In genomic region chr17:34585121-34585520, GRCm38 (mm10) we compare ENCODE assay signal across 16 mouse cellular contexts. TPM values are rescaled to one million over a fixed set of nuclear protein-coding genes. Genes with fewer than 3 reads are reported as not detected.
DNase-seq lines count a peak whose midpoint lies in the region; ATAC-seq lines count a peak whose summit lies in the region.
"Had no signal": no experiment of that assay in that cellular context is flagged by ENCODE, and none has a peak within 500 bp of the region (broad histone marks: within the 10 kb centered on the region; RNA-seq: fewer than 3 reads in every experiment).

No protein-coding gene starts in this region.

- H3K9me3 ChIP-seq in hindbrain, embryonic 12.5 days (replicated peaks): no peaks in the 10 kb centered on the region
- H3K9me3 ChIP-seq in midbrain, embryonic 13.5 days: no peaks in the 10 kb centered on the region
- H3K9me3 ChIP-seq: limb, embryonic 12.5 days; liver, embryonic 13.5 days had no signal

- H3K27me3 ChIP-seq in hindbrain, embryonic 12.5 days: no peaks in the 10 kb centered on the region
- no peaks in the 10 kb centered on the region for H3K27me3 ChIP-seq in midbrain, embryonic 13.5 days
- H3K27me3 ChIP-seq: limb, embryonic 12.5 days had no signal

- peak; percentile 18 for DNase-seq in cerebellum, adult 8-10 months
- peak; percentile 52 for DNase-seq in layer of hippocampus, adult 11-12 months (ENCODE audit: low spot score)
- DNase-seq in layer of hippocampus, postnatal 14 days (ENCODE audit: low spot score in 2 of 2): no peak
- DNase-seq in urinary bladder, postnatal 36 days (ENCODE audit: low spot score in 2 of 2): no peak
- DNase-seq in B cell, adult 2 months: no peak
- DNase-seq: adrenal gland, adult 8-10 months; gastrocnemius, postnatal 25 days; kidney, postnatal 4 days; liver, embryonic 13.5 days had no signal

- no peak overlapping the region for H3K4me2 ChIP-seq in hindbrain, embryonic 12.5 days (replicated peaks)
- no peak overlapping the region for H3K4me2 ChIP-seq in midbrain, embryonic 13.5 days (replicated peaks)

- H3K27ac ChIP-seq in hindbrain, embryonic 12.5 days: peak overlapping the region; percentile 99
- peak overlapping the region; percentile 100 for H3K27ac ChIP-seq in midbrain, embryonic 13.5 days
- H3K27ac ChIP-seq: left cerebral cortex, adult 2 months; liver, embryonic 13.5 days had no signal

- 93% methylated on average over 8 of the region's 8 CpGs for WGBS in hindbrain, embryonic 12.5 days
- 87% methylated on average over 8 of the region's 8 CpGs for WGBS in midbrain, embryonic 13.5 days

- ATAC-seq in cerebellum, adult (ENCODE audit: insufficient number of reproducible peaks, low FRiP score, low TSS enrichment): no peak
- no peak for ATAC-seq in hindbrain, embryonic 12.5 days (ENCODE audit: low FRiP score)
- ATAC-seq in midbrain, embryonic 13.5 days: no peak
- ATAC-seq: inflammation-experienced regulatory T-cells, adult 6 months; lung, postnatal 0 days had no signal

- no peak overlapping the region for H3K4me3 ChIP-seq in hindbrain, embryonic 12.5 days
- peak overlapping the region; percentile 63; the same call in 1 of the 2 replicates for H3K4me3 ChIP-seq in midbrain, embryonic 13.5 days (replicated peaks)
- H3K4me3 ChIP-seq: left cerebral cortex, adult 2 months; liver, embryonic 13.5 days had no signal

- no peaks in the 10 kb centered on the region for H3K36me3 ChIP-seq in hindbrain, embryonic 12.5 days
- no peaks in the 10 kb centered on the region for H3K36me3 ChIP-seq in midbrain, embryonic 13.5 days
- H3K36me3 ChIP-seq: limb, embryonic 12.5 days; liver, embryonic 13.5 days had no signal

- H3K4me1 ChIP-seq in hindbrain, embryonic 12.5 days: peaks cover 32% of the 10 kb centered on the region
- peaks cover 38% of the 10 kb centered on the region for H3K4me1 ChIP-seq in midbrain, embryonic 13.5 days (replicated peaks)

- H3K9ac ChIP-seq in hindbrain, embryonic 12.5 days: no peak overlapping the region
- no peak overlapping the region for H3K9ac ChIP-seq in midbrain, embryonic 13.5 days (replicated peaks)
- H3K9ac ChIP-seq: liver, embryonic 13.5 days had no signal

RNA-seq across cellular contexts. Expression of gene Gpsm3, which starts 4.5 kb away (rescaled TPM):
- 1 to 10 TPM; 3.1 to 3.5 TPM for total RNA-seq in layer of hippocampus, postnatal 14 days (2021)
- 3.5 and 4.3 TPM in 2 replicates for polyA plus RNA-seq in hindbrain, embryonic 12.5 days (2016; fragmentation: Nextera tagmentation; extraction: Ambion mirVana)
- polyA plus RNA-seq in midbrain, embryonic 13.5 days (2015; fragmentation: Nextera tagmentation; extraction: Ambion mirVana): 2.8 and 3.4 TPM in 2 replicates

RNA-seq across cellular contexts. Expression of gene Pbx2, which starts 5.9 kb away (rescaled TPM):
- total RNA-seq in layer of hippocampus, postnatal 14 days (2021): 10 to 100 TPM; 43.5 to 52.7 TPM
- 17.9 and 18.7 TPM in 2 replicates for polyA plus RNA-seq in hindbrain, embryonic 12.5 days (2016; fragmentation: Nextera tagmentation; extraction: Ambion mirVana)
- 13.3 and 15.3 TPM in 2 replicates for polyA plus RNA-seq in midbrain, embryonic 13.5 days (2015; fragmentation: Nextera tagmentation; extraction: Ambion mirVana)

RNA-seq across cellular contexts. Expression of gene Ager, which starts 12.5 kb away (rescaled TPM):
- total RNA-seq in layer of hippocampus, postnatal 14 days (2021): 1 to 10 TPM; 1.2 to 1.5 TPM
- 1.9 and 2.9 TPM in 2 replicates for polyA plus RNA-seq in hindbrain, embryonic 12.5 days (2016; fragmentation: Nextera tagmentation; extraction: Ambion mirVana)
- polyA plus RNA-seq in midbrain, embryonic 13.5 days (2015; fragmentation: Nextera tagmentation; extraction: Ambion mirVana): 1.5 and 2.2 TPM in 2 replicates

RNA-seq across cellular contexts. Expression of gene Rnf5, which starts 18.4 kb away (rescaled TPM):
- 10 to 100 TPM; 85.7 to 92.9 TPM for total RNA-seq in layer of hippocampus, postnatal 14 days (2021)
- 214 and 228 TPM in 2 replicates for polyA plus RNA-seq in hindbrain, embryonic 12.5 days (2016; fragmentation: Nextera tagmentation; extraction: Ambion mirVana)
- polyA plus RNA-seq in midbrain, embryonic 13.5 days (2015; fragmentation: Nextera tagmentation; extraction: Ambion mirVana): 324 and 337 TPM in 2 replicates

RNA-seq across cellular contexts. Expression of gene Agpat1, which starts 18.9 kb away (rescaled TPM):
- 100 to 1,000 TPM; 156 to 167 TPM for total RNA-seq in layer of hippocampus, postnatal 14 days (2021)
- polyA plus RNA-seq in hindbrain, embryonic 12.5 days (2016; fragmentation: Nextera tagmentation; extraction: Ambion mirVana): 76.9 and 79.0 TPM in 2 replicates
- polyA plus RNA-seq in midbrain, embryonic 13.5 days (2015; fragmentation: Nextera tagmentation; extraction: Ambion mirVana): 86.0 and 100 TPM in 2 replicates

Comparison
In these comparisons a context has a peak if more than half of its experiments do, and no peak if none do; other contexts are left out.
1. DNase-seq: peak in cerebellum, adult 8-10 months (single experiment) and layer of hippocampus, adult 11-12 months (single experiment); none in layer of hippocampus, postnatal 14 days (0 of 2), urinary bladder, postnatal 36 days (0 of 2) and B cell, adult 2 months (0 of 2).